Mouse (Mus musculus) intestine, embryonic 14.5 days (tissue): ENCODE data around the gene Gm3409. TPM values are rescaled to one million over a fixed set of nuclear protein-coding genes. Genes with fewer than 3 reads are reported as not detected.

ENCODE experiments used
- polyA plus RNA-seq: library from polyadenylated mRNA; unstranded; fragments of >200 nt; fragmentation: Nextera tagmentation; extraction: Ambion mirVana; gene quantifications from 2 replicates; pipeline ENCODE4 v1.2.1, GENCODE M21; 2014

Gene Gm3409
- polyA plus RNA-seq, 1 experiment from 2014 or later: not detected

Other genes starting within 250 kb of the Gm3409 start
- 1.5 TPM in 2 replicates for gene Wasf3, start 152.7 kb upstream of the Gm3409 start, polyA plus RNA-seq
- gene Gm6408, start 55.7 kb upstream of the Gm3409 start, polyA plus RNA-seq: not detected in 2 replicates
- not detected in 2 replicates for gene Gm6370, start 46.3 kb upstream of the Gm3409 start, polyA plus RNA-seq
- gene 4930449I24Rik, start 35.2 kb upstream of the Gm3409 start, polyA plus RNA-seq: not detected in 2 replicates
- not detected in 2 replicates for gene Gm3402, start 23.5 kb upstream of the Gm3409 start, polyA plus RNA-seq
- not detected in 2 replicates for gene Gm3404, start 11.8 kb upstream of the Gm3409 start, polyA plus RNA-seq
- gene Gm3415, start 18.5 kb downstream of the Gm3409 start, polyA plus RNA-seq: not detected in 2 replicates
- gene Gpr12, start 47.6 kb downstream of the Gm3409 start, polyA plus RNA-seq: 0.62 TPM in 1 of 2 replicates, not detected in the other